Mouse (Mus musculus): ENCODE measurements around the gene Vwa8.

DNA sequence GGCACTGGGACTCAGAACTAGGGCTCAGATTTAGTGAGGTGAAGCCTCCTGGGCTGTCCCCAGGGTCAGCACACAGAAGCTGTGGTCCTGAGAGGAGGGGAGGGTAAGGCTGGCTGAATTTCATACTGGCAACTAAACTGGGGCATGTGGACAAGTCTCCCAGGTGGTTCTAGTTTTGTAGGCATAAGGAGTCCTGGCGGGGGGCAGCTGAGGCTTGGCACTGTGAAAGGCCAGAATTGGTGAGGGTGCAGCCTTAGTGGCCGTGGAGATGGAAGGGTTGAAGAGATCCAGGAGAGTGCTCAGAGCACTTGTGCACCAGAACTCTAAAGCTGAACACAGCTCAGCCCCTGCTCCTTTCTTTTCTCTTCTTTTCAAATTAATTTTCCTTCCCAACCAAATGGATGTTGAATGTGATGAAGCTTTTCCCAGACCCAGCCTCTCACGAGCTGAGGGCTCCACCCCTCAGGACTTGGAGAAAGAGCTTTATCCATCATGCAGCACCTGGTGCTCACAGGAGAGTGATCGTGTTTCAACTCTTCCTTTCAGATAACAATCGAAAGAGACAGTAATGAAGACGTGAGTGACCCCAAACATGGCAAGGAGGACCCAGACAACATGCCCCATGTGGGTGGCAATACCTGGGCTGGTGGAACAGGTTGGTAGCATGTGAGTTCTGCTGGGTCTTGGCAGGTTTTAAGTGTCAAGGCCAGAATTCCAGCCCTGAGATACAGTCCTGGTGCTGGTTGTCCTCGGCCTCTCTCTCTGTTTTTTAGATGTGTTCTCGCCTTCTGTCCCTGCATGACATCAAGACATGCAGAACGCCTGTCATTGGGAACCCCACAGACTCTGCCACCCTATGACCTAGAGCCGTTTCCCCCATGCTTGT, 307.9 kb downstream of the Vwa8 start:
- TF ChIP-seq GATA1 (IDR thresholded peaks at IDR 0.05; ENCODE audit: low read length): no peak
- TF ChIP-seq TAL1 (IDR thresholded peaks at IDR 0.05; ENCODE audit: low read length): no peak
